Mouse (Mus musculus): ENCODE measurements at regions not wholly inside any gene's neighbourhood (a gene's known extent, or its start where the extent isn't known, plus 50 kb on each side); places are given as distances from the start of the nearest gene placed in this dataset.

- no peak for DNase-seq (ENCODE audit: low spot score)
Observed at GRCm38 (mm10) chr12:70715836-70716235, 109.5 kb upstream of the Frmd6 start.

- DNase-seq (ENCODE audit: low spot score): no peak
Observed at GRCm38 (mm10) chr12:70718602-70719001, 106.7 kb upstream of the Frmd6 start.

DNA sequence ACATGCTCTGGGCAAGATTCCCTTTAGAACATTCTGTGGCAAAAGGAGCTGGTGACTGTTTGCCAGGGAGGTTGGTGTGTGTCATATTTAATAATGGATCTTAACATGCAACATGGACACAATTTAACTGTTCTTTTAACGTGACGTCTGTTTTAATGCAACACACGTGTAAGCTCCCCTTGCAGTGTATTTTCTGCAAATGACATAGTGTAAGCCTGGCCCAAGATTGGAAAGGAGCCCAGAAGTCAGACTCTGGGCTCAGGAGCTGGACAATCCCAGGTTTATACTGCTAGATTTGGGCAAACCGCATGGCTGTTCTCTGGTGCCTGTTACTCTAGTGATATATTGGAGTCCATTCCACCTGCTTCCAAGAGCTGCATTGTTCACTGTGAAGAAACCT, 106.1 kb upstream of the Frmd6 start:
- no peak for DNase-seq (ENCODE audit: low spot score)

DNA sequence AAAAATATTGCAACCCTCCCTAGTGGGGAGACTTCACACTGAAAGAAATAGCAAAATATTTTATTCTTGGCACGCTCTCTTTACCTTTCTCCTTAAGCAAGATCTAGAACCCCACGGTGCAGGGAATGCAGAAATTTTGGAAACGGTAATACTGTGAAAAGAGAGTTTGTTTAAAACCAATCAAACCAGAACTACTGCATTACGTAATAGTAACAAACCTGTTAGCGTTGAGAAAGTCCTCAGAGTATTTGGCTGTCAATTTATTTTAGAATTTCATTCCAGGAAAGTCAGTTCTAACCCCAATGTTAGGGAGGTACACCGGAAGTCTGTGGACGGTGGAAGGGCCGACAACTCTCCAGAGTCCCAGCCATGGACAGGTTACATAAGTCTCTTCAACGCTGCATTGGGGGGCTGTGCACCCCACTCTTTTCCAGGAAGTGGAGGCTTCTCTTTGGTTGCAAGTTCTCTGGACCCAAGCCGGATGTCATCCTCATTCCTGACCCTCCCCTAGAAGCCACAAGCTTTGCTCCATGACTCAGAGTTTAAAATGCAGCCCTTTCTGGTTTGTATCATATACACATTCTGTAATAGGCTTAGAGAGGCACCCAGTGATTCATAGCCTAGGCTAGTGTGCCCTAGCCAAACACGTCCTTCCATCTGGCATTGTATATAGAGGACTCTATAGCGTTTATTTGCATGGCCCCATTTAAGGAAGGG, 105.0 kb upstream of the Frmd6 start:
- DNase-seq (ENCODE audit: low spot score): peak; percentile 35

- no peak for DNase-seq (ENCODE audit: low spot score)
Observed at GRCm38 (mm10) chr12:70725326-70725725, 100.0 kb upstream of the Frmd6 start.

DNA sequence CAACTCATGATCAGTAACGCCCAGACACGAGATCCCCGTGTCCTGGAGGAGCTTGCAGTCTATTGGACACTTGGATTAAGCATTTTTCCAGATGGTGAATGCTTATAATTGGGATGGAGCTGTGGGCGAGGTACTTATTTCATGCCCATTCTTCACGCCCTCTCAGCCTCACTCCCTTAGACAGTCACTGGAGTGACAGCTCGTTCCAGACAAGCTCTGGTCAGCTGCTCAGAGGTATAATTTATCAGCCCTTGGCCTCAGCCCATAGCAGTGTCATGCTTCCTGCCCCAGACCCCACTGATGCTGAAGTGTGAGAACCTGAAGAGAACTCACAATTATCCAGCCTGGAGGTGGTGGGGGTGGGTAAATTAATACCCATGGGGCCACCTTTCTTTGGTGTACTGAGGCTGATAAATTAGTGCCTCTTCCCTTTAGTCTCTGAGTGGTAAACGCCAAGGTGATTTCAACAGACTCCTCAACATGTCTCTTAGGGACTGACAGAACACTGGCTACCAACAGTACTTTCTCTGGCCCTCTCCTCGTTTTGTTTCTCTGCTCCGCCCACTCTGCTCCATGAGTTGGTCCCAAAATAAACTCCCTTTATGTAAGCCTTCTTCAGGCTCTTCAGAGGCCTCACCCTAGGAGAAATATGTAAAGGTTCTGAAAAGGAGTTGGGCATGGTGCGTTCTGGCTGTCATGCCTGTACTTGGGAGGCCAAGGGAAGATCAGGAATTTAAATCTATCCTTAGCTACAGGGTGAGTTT, 97.6 kb upstream of the Frmd6 start:
- DNase-seq (ENCODE audit: low spot score): peak; percentile 60

GRCm38 (mm10) chr12:70728407-70728806, 96.9 kb upstream of the Frmd6 start:
- no peak for DNase-seq (ENCODE audit: low spot score)

GRCm38 (mm10) chr12:70729961-70730360, 95.4 kb upstream of the Frmd6 start:
- no peak for DNase-seq (ENCODE audit: low spot score)

DNA sequence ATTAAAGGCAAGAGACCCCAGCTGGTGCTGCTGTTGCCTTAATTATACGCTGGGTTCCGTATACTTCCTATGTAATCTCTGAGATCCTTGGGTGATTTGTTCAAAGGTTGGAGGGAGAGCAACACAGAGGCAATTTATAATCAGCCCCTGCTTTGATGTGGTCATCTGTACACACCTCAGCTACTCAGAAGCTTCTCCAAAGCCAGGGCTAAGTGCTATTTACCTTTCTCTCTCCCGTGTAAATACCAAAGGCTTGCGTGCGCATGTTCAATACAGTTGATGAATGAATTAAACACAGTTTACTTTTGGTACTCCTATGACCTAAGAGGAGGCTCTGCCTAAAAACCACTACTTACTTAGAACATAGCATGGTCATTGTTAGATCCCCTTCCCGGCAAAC, 93.8 kb upstream of the Frmd6 start:
- peak; percentile 76 for DNase-seq (ENCODE audit: low spot score)

DNA sequence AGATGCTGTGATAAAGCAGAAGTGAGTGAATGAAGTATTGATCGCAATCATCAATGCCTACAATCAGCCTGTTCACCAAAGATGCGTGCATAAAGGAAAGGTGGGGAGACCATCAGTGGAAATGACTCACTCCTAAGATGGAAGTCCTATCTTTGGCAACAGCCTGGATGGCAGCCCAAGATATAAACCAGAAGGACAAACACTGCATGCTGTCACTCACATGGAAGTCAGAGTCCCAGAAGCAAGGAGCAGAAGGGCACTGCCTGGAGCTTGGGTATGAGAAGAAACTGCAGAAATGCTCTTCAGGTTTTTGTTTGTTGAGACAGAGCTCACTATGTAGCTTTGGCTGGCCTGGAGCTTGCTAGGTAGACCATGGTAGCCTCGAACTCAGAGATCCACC, 92.7 kb upstream of the Frmd6 start:
- peak; percentile 32 for DNase-seq (ENCODE audit: low spot score)

- DNase-seq (ENCODE audit: low spot score): no peak
Observed at GRCm38 (mm10) chr12:70738554-70738953, 86.8 kb upstream of the Frmd6 start.

- DNase-seq (ENCODE audit: low spot score): no peak
Observed at GRCm38 (mm10) chr12:70739316-70739715, 86.0 kb upstream of the Frmd6 start.

DNA sequence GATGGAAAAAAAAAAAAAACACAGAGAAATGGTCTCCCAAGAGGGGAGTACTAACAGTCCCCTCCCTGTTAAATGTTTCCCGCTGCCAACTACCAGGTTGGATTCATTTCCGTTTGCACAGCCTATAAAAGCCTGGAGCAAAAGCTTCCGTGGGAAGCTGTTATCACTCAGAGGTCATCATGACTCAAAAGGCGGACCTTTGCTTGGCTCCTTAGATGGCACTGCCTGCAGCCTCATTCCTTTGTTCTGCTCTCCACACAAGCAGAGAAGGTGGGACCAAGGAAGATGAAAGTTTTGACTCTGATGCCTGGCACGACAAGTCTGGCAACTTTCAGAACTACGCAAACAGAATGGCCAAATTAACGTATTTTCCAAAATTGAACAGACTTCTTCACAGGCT, 85.5 kb upstream of the Frmd6 start:
- DNase-seq (ENCODE audit: low spot score): no peak

- DNase-seq (ENCODE audit: low spot score): no peak
Observed at GRCm38 (mm10) chr12:70742836-70743235, 82.5 kb upstream of the Frmd6 start.

DNA sequence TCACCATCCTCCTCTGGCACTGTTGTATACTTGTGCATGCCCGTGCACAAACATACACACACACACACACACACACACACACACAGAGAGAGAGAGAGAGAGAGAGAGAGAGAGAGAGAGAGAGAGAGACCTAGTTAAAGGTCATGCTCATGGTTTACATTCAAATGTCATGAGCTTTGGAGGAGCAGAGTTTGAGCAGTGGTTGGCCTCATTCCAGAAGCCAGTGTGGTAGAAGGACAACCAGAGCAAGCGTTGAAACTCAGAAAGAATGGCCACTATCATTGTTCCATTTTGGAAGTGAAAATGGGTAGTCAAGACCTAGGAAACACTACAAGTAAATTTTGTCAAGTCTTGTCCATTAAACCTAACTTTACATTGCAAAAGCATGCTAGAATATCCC, 79.6 kb upstream of the Frmd6 start:
- DNase-seq (ENCODE audit: low spot score): no peak

GRCm38 (mm10) chr12:70749651-70750050, 75.7 kb upstream of the Frmd6 start:
- DNase-seq (ENCODE audit: low spot score): no peak

GRCm38 (mm10) chr12:70750651-70751578, 74.4 kb upstream of the Frmd6 start:
- no peak for DNase-seq (ENCODE audit: low spot score)

GRCm38 (mm10) chr12:70752266-70752910, 72.9 kb upstream of the Frmd6 start:
- no peak for DNase-seq (ENCODE audit: low spot score)

DNA sequence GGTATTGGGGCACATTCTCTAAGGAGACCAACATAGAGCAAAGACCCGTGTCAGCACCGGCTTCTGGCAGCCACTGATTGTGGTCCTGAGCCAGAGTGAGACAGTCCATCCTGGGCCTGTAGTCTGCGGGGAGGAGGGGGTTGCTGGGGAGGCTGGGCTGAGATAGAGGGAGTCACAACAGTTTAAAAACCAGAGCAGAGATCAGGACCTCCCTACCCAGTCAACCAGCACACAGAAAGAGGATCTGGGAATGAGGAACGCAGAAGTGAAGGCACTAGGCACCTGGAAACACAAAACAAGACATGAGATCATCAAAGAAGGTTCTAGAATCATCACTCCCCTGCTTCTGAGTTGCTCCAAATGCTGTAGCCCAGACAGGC, 72.4 kb upstream of the Frmd6 start:
- DNase-seq (ENCODE audit: low spot score): no peak

- no peak for DNase-seq (ENCODE audit: low spot score)
Observed at GRCm38 (mm10) chr12:70753458-70753857, 71.9 kb upstream of the Frmd6 start.

DNA sequence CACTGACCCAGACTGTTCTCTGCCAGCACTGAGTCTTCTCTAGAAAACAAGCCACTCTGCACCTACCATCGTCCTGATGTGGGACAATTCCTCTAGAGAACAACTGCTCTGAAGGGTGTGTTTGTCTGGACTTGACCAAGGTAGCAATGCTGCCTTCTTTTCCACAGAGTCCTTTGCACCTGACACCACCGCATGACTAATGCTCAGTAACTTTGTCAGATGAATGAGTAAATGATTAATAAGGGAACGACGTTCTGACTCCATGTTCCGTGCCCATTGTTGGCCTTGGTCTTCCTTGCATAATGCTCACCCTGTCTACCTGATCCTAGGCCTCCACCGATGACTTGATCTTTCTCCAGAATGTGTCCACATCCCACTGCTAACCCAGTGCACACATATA, 67.2 kb upstream of the Frmd6 start:
- no peak for DNase-seq (ENCODE audit: low spot score)

- no peak for DNase-seq (ENCODE audit: low spot score)
Observed at GRCm38 (mm10) chr12:70763542-70763941, 61.8 kb upstream of the Frmd6 start.
